Mouse (Mus musculus) right cerebral cortex, adult 2 months (tissue): Measurements from ENCODE around the gene Borcs5.
"Not testable (repeated sequence)": the region's sequence is repeated elsewhere in the genome, so short reads cannot be mapped to it uniquely, and the experiment has no call there.

Experiments used
- DNase-seq, 2 experiments: peaks; one replicate each; pipeline ENCODE4 v3.0.0; 2021 to 2022; ENCODE audit warnings: low spot score in 2 of 2

Borcs5 gene

GRCm38 (mm10) chr6:134670881-134671411 lies 31.6 kb downstream of the Borcs5 start:
- DNase-seq = no peak

DNA sequence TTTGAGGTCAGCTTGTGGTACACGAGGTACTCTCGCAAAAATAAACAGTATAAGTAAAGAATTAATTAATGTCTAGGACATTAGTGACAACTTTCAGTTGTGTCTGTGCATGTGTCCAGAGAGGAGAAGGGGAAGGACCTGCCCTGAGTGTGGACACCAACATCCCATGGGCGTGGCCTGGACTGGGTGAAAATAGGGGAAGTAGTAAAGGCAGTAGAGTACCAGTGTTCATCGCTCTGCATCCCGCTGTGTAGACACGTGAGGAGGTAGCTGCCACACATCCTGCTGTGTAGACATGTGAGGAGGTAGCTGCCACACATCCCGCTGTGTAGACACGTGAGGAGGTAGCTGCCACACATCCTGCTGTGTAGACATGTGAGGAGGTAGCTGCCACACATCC lies 34.4 kb downstream of the Borcs5 start:
- not testable (repeated sequence) for DNase-seq

DNA sequence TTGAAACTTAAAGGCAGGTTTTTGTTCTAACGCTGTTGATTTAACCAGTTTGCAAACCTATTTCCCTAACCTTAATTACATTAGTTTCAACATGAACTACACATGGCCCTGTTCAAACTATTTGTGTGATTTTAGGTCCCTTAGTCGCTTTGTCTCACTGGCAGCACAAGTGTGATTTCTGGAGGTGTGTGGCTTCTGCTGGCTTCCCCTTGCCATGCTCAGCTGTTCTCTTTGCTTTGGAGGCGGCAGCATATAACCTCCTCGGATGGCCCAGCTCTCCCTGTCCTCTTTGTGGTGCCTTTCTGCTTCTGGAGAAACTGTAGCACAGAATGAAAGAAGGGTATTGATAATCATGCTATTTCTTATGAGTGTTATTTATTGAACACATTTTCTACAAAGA lies 38.2 kb downstream of the Borcs5 start:
- peak in 1 of 2 experiments; percentile 23 for DNase-seq

DNA sequence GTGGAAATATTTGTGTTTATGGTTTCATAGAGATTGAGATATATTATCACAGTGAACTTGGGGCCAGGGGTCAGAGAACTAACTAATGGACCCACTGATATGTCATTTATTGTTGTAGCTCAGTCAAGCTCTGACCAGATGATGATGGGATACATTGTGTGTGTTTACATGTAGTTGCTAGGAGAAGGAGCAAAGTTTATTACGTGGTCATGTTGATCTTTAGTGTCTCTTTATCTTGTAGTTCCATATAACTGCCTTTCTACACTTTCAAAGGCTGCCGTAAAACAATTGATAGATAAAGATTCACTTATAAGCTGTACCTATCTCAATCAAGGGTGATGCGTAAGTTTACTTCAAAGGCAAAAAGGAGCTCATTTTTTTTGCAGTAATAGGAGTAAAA lies 38.7 kb downstream of the Borcs5 start:
- no peak for DNase-seq

DNA sequence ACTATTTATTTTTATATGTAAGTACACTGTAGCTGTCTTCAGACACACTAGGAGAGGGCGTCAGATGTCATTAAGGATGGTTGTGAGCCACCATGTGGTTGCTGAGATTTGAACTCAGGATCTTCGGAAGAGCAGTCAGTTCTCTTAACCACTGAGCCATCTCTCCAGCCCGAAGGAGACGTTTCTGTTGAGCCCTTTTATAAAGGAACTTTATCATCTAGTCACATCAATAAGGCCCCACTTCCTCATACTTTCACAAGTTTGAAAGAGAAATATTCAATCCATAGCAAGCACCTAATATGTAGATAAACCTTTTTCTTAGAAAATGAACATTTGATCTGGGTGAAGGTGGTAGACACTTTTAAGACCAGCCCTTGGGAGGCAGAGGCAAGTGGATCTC lies 40.0 kb downstream of the Borcs5 start:
- not testable (repeated sequence) for DNase-seq

DNA sequence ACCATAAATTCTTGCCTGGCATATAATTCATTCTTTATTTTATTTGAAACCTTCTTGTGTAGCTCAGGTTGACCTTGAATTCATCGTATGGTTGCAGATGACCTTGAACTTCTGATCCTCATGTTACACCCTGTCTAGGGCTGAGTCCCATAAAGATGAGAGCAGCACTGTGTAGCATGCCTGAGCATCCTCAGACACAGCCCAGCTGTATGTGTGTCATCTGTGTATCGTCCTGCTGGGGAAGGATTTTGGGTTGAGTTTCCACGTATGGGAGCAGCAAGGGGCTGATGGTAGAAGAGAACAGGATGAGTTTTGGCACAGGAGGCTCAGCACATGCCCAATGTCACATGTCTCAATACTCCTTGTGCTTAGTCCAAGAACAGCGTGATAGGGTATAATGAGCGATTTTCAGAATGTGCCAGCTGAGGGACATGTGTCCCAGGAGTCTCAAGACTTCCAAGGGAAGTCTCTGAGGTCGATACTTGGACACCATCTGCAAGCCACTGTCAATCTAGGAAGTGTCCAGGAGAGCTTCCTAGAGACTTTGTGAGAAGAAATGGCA lies 45.1 kb downstream of the Borcs5 start:
- DNase-seq = no peak

DNA sequence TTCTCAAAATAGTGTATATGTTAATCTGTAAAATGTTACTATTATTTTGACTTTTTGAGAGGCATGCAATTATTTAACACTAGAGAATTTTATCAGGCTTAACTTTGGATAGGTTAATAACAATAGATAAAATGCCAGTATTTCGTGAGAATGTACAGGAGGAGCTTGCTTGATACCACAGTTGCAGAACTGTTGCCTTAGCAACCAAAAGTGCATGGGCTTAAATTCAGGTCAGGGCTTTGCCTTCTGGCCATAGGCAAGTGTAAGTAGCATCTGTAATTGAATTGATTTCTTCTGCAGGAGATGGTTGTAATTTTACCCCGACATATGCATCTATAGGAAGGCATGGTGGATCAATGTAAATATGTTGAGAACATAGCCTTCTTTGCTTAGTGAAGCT lies 45.7 kb downstream of the Borcs5 start:
- DNase-seq = no peak

GRCm38 (mm10) chr6:134685515-134685914 lies 46.2 kb downstream of the Borcs5 start:
- no peak for DNase-seq

- DNase-seq = no peak
Observed at GRCm38 (mm10) chr6:134694498-134694897, 55.2 kb downstream of the Borcs5 start.

- DNase-seq = no peak
Observed at GRCm38 (mm10) chr6:134694988-134695387, 55.7 kb downstream of the Borcs5 start.

- no peak for DNase-seq
Observed at GRCm38 (mm10) chr6:134695625-134696024, 56.3 kb downstream of the Borcs5 start.

DNA sequence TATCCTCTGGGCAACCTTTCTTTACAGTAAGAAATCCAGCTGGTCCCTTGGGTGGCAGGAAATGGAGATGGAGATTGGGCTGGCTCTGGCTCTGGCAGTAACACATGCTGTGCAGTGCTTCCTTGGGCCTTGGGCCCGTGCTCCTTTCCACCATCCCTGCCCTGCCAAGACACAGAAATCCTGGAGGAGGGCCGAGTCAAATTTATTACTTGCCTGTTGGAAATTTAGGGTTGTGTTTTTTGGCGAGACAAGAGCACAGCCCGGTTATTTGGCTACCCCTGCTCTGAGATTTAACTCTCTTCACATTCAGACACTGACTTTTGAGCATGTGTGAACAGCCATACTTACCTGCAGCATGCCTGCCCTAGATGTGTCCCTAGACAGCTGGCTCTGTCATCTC lies 56.8 kb downstream of the Borcs5 start:
- DNase-seq = no peak

- DNase-seq = no peak
Observed at GRCm38 (mm10) chr6:134696554-134696953, 57.2 kb downstream of the Borcs5 start.

- no peak for DNase-seq
Observed at GRCm38 (mm10) chr6:134698243-134698642, 58.9 kb downstream of the Borcs5 start.

DNA sequence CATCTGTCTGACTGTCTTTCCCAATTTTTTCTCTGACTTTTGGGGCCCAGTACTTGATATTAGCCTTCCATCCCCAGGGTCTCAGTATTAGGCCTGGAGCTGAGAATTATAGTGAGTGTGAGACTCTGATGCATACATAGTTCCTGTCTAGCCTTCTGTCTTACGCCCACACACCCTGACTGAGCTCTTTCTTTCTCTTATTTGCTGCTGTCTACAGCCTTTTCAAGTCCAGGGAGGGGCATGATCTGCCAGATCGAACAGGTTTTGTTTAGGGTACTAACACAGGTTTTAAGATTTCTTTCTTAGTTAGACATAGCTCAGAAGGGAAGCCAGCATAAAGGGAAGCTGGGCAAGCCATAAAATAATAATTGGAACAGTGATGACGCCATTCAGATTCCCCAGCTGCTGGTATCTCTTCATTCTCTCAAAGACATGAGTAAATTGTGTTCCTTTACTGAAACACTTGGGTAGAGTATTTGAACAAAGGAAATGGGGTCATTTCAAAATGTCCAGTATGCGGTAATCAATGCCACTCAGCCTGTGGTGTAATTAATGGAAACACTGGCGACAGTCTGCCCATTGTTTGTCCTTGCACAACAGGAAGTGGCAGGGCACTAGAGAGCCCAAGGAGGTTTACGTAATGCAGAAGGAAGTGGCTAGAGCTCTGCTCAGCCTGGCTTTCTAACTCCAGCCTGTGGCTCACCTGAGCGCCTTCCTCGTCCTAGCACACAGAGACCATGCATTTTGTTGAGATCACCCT lies 61.3 kb downstream of the Borcs5 start:
- peak; percentile 24 to 33 for DNase-seq

DNA sequence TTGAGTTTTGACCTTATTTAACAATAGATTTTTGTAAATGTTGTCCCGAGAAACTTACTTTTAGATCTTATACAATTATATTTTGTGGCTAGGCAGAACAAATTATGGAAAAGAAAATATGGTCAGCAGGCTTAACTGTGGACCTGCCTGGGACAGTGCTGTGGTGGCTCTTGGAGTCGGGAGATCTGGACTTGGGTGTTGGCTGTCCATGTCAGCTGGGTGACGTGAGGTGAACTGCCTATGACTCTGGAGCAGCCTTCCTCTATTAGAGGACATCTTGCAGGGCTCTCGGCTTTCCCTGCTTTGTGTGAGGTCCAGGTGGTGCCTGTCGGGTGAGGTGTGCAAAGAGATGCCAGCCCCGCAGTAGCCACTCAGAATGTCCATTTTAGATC lies 61.9 kb downstream of the Borcs5 start:
- no peak for DNase-seq

- no peak for DNase-seq
Observed at GRCm38 (mm10) chr6:134702184-134702583, 62.9 kb downstream of the Borcs5 start.

GRCm38 (mm10) chr6:134703053-134703690 lies 63.9 kb downstream of the Borcs5 start:
- DNase-seq = no peak

DNA sequence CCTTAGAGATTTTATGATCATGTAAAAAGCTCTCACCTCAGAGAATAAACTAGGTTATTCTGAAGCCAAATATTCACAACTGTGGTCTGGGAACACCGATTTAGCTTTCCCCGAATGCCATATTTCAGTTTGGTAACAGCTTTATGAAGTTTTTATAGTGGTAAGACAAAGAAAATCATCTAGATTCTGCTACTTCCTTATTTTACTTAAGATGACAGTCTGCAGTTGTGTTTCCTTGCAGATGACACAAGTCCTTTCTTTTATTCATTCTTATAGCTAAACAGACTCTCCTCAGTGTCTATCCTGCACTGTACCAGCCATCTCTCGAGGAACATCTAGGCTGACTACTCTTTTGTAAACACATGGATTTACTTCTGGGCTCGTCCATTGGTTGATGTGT lies 67.2 kb downstream of the Borcs5 start:
- no peak for DNase-seq

DNA sequence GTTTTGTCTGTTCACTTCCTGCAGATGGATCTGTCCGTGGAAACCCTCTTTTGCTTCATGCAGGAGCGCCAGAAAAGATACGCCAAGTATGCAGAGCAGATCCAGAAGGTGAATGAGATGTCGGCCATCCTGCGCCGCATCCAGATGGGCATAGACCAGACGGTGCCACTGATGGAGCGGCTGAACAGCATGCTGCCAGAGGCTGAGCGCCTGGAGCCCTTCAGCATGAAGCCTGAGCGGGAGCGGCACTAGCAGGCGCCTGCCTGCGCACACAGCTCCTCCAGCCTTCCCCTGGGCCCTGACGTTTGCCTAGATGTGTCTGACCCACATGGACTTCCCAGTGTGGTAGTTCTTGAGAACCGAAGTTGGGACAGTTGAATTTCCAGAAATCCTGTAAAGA lies 70.7 kb downstream of the Borcs5 start:
- no peak for DNase-seq

- DNase-seq = no peak
Observed at GRCm38 (mm10) chr6:134713321-134713720, 74.0 kb downstream of the Borcs5 start.

DNA sequence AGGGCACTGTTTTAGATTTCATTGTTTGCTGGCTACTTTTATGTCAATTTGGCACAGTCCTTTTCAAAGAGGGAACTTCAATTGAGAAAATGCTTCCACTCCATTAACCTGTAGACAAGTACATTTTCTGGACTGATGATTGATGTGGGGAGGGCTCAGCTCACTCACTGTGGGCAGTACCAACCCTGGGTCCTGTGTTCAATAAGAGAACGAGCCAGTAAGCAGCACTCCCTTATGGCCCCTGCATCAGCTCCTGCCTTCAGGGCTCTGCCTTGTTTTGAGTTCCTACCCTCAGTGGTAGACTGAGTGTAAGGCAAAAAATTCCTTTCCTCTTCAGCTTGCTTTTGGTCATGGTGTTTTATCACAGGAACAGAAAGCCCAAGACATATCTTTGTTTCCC lies 74.6 kb downstream of the Borcs5 start:
- DNase-seq = no peak

DNA sequence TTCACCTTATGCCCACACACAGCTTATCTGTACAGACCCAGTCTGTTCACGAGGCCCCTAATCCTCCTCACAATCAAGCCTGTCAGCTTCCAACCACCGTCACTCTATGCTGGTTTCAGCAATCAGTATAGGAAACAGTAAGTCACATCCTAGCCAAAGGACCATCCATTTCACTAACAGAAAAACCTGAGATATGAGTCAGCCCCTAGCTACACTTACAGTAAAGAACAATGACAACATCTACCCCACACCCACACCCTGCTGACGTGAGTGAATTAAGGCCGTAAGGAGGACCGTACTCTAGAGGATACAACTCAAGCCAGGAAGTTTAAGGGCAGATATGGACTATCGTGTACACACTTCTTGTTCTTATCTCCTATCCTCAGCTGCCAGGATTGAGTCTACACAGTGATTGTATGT lies 76.9 kb downstream of the Borcs5 start:
- DNase-seq = no peak
